Mouse (Mus musculus) liver, embryonic 11.5 days (tissue): Measurements from ENCODE around the gene Ces3a. TPM values are rescaled to one million over a fixed set of nuclear protein-coding genes. Genes with fewer than 3 reads are reported as not detected.
"Not testable (repeated sequence)": the region's sequence is repeated elsewhere in the genome, so short reads cannot be mapped to it uniquely, and the experiment has no call there.

Experiments used
- ATAC-seq: fragments of 200-750 bp; cut with Nextera tagmentation; replicated peaks from 2 replicates; pipeline ENCODE4 v1.8.0; 2017; ENCODE audit warnings: moderate number of reproducible peaks, mild to moderate bottlenecking, moderate TSS enrichment, moderate library complexity; ENCODE audit not compliant: low FRiP score
- DNase-seq: peaks from one replicate; pipeline ENCODE4 v3.0.0-alpha.2; 2017; ENCODE audit warnings: low spot score
- H3K27ac ChIP-seq: fragments of 300-500 bp; sonication (generic); 2 replicates; pipeline ENCODE4 v1.5.1; 2014; ENCODE audit warnings: mild to moderate bottlenecking, low read depth, low read length, control low read depth
- H3K27me3 ChIP-seq: fragments of 300-500 bp; sonication (generic); replicated peaks from 2 replicates; pipeline ENCODE4 v1.6.1; 2014; ENCODE audit warnings: low read length, mixed read lengths; ENCODE audit not compliant: control insufficient read depth, insufficient read depth
- H3K36me3 ChIP-seq: fragments of 300-500 bp; sonication (generic); 2 replicates; pipeline ENCODE4 v1.6.1; 2014; ENCODE audit warnings: mild to moderate bottlenecking, low read length, moderate library complexity, mixed read lengths; ENCODE audit not compliant: control insufficient read depth, insufficient read depth
- H3K4me1 ChIP-seq: fragments of 300-500 bp; sonication (generic); replicated peaks from 2 replicates; pipeline ENCODE4 v1.6.1; 2014; ENCODE audit warnings: low read length, mixed read lengths; ENCODE audit not compliant: control insufficient read depth, insufficient read depth
- H3K4me2 ChIP-seq: fragments of 300-500 bp; sonication (generic); 2 replicates; pipeline ENCODE4 v1.6.1; 2014; ENCODE audit warnings: mild to moderate bottlenecking, control low read depth, moderate library complexity
- H3K4me3 ChIP-seq: fragments of 300-500 bp; sonication (generic); 2 replicates; pipeline ENCODE4 v1.5.1; 2014; ENCODE audit warnings: low read depth, low read length, control low read depth
- H3K9ac ChIP-seq: fragments of 300-500 bp; sonication (generic); 2 replicates; pipeline ENCODE4 v1.6.1; 2014; ENCODE audit warnings: low read depth, low read length, control low read depth
- H3K9me3 ChIP-seq: fragments of 300-500 bp; sonication (generic); 2 replicates; pipeline ENCODE4 v1.6.1; 2016; ENCODE audit warnings: low read length, inconsistent platforms, mixed read lengths; ENCODE audit not compliant: control insufficient read depth
- WGBS: fragments of 180-500 bp; shearing (Covaris S2); extraction: QIAGEN DNeasy Blood & Tissue Kit; methylation state at CpG from one replicate; pipeline ENCODE4 v1.1.7; 2014; 5-methylcytosine and 5-hydroxymethylcytosine counted together
- polyA plus RNA-seq: library from polyadenylated mRNA; unstranded; fragments of >200 nt; fragmentation: Nextera tagmentation; extraction: Ambion mirVana; gene quantifications from 2 replicates; pipeline ENCODE4 v1.2.1, GENCODE M21; 2014

Ces3a gene
- polyA plus RNA-seq, 1 experiment from 2014 or later = not detected

GRCm38 (mm10) chr8:105078591-105078990, 30.2 kb downstream of the Ces3a start:
- ATAC-seq (no peak), DNase-seq (no peak)
- no peaks in the 10 kb centered on the region for H3K4me1 ChIP-seq
- H3K36me3 ChIP-seq = no peaks in the 10 kb centered on the region
- 83% methylated on average over 5 of the region's 5 CpGs for WGBS
- H3K4me3 ChIP-seq = no peak overlapping the region
- H3K4me2 ChIP-seq = no peak overlapping the region
- H3K27me3 ChIP-seq = no peaks in the 10 kb centered on the region
- H3K27ac ChIP-seq = no peak overlapping the region
- H3K9me3 ChIP-seq = no peaks in the 10 kb centered on the region
- H3K9ac ChIP-seq = no peak overlapping the region

- H3K4me2 ChIP-seq = no peak overlapping the region
- no peaks in the 10 kb centered on the region for H3K27me3 ChIP-seq
- no peaks in the 10 kb centered on the region for H3K36me3 ChIP-seq
- no peak overlapping the region for H3K9ac ChIP-seq
- no peak overlapping the region for H3K27ac ChIP-seq
- no peak for DNase-seq
- ATAC-seq = no peak
- H3K9me3 ChIP-seq = no peaks in the 10 kb centered on the region
- WGBS = 61% methylated on average over 5 of the region's 5 CpGs
- H3K4me3 ChIP-seq = no peak overlapping the region
- no peaks in the 10 kb centered on the region for H3K4me1 ChIP-seq
Measured at GRCm38 (mm10) chr8:105080814-105081336, 32.5 kb downstream of the Ces3a start.

- Histone ChIP-seq H3K9me3 (no peaks in the 10 kb centered on the region), H3K9ac (no peak within 1 kb of the TSS), H3K4me1 (no peaks in the 10 kb centered on the region), H3K27ac (no peak within 1 kb of the TSS), H3K4me3 (no peak within 1 kb of the TSS), H3K36me3 (no peaks in the 10 kb centered on the region), H3K27me3 (no peaks in the 10 kb centered on the region), H3K4me2 (no peak within 1 kb of the TSS)
- 64% methylated on average over 7 of the region's 7 CpGs for WGBS
- DNase-seq (no peak), ATAC-seq (no peak)
Measured at GRCm38 (mm10) chr8:105083449-105084050, 35.1 kb downstream of the Ces3a start, which contains the start of gene Ces3b. Ces3b (plus strand) TSS chr8:105083753.

GRCm38 (mm10) chr8:105088166-105088565, 39.8 kb downstream of the Ces3a start:
- H3K27ac ChIP-seq, H3K4me2 ChIP-seq, H3K9me3 ChIP-seq, H3K36me3 ChIP-seq, H3K4me3 ChIP-seq, ATAC-seq, H3K4me1 ChIP-seq, DNase-seq, H3K27me3 ChIP-seq, H3K9ac ChIP-seq: not testable (repeated sequence)
- WGBS = 85% methylated on average over 5 of the region's 5 CpGs

GRCm38 (mm10) chr8:105088581-105088980, 40.2 kb downstream of the Ces3a start:
- no peak overlapping the region for H3K4me3 ChIP-seq
- H3K4me1 ChIP-seq = no peaks in the 10 kb centered on the region
- H3K27me3 ChIP-seq = no peaks in the 10 kb centered on the region
- no peak for DNase-seq
- H3K9me3 ChIP-seq = no peaks in the 10 kb centered on the region
- no peak for ATAC-seq
- H3K4me2 ChIP-seq = no peak overlapping the region
- WGBS = 60% methylated on average over 4 of the region's 4 CpGs
- no peak overlapping the region for H3K27ac ChIP-seq
- H3K36me3 ChIP-seq = no peaks in the 10 kb centered on the region
- H3K9ac ChIP-seq = no peak overlapping the region

GRCm38 (mm10) chr8:105093992-105094391, 45.6 kb downstream of the Ces3a start:
- no peak overlapping the region for H3K27ac ChIP-seq
- no peak overlapping the region for H3K4me3 ChIP-seq
- ATAC-seq (no peak), DNase-seq (peak; percentile 16)
- no peaks in the 10 kb centered on the region for H3K36me3 ChIP-seq
- no peaks in the 10 kb centered on the region for H3K27me3 ChIP-seq
- H3K9me3 ChIP-seq = no peaks in the 10 kb centered on the region
- WGBS = 68% methylated on average over 3 of the region's 3 CpGs
- H3K4me2 ChIP-seq = no peak overlapping the region
- no peak overlapping the region for H3K9ac ChIP-seq
- no peaks in the 10 kb centered on the region for H3K4me1 ChIP-seq

- H3K9ac ChIP-seq, H3K4me3 ChIP-seq, H3K9me3 ChIP-seq, H3K27me3 ChIP-seq, DNase-seq, H3K4me2 ChIP-seq, H3K27ac ChIP-seq, H3K4me1 ChIP-seq, ATAC-seq, H3K36me3 ChIP-seq: not testable (repeated sequence)
- WGBS = 76% methylated on average over 4 of the region's 4 CpGs
Measured at GRCm38 (mm10) chr8:105102101-105102785, 53.8 kb downstream of the Ces3a start.

GRCm38 (mm10) chr8:105103701-105104100, 55.3 kb downstream of the Ces3a start:
- H3K4me1 ChIP-seq, ATAC-seq, H3K9ac ChIP-seq, H3K27ac ChIP-seq, H3K4me2 ChIP-seq, H3K36me3 ChIP-seq, H3K4me3 ChIP-seq, H3K9me3 ChIP-seq, H3K27me3 ChIP-seq: not testable (repeated sequence)
- whole genome bisulfite sequencing = 69% methylated on average over 5 of the region's 5 CpGs
- peak; percentile 11 for DNase-seq

- no peak overlapping the region for H3K4me3 ChIP-seq
- H3K4me2 ChIP-seq = no peak overlapping the region
- no peak for ATAC-seq
- no peak overlapping the region for H3K9ac ChIP-seq
- WGBS = 75% methylated on average over 3 of the region's 3 CpGs
- H3K27me3 ChIP-seq = no peaks in the 10 kb centered on the region
- H3K9me3 ChIP-seq = no peaks in the 10 kb centered on the region; the same call in 1 of the 2 replicates
- DNase-seq = peak; percentile 19
- no peak overlapping the region for H3K27ac ChIP-seq
- H3K4me1 ChIP-seq = no peaks in the 10 kb centered on the region
- no peaks in the 10 kb centered on the region for H3K36me3 ChIP-seq
Measured at GRCm38 (mm10) chr8:105104220-105104619, 55.8 kb downstream of the Ces3a start.
